Mouse (Mus musculus): ENCODE data around the gene Nhlrc3.

Nhlrc3 gene

DNA sequence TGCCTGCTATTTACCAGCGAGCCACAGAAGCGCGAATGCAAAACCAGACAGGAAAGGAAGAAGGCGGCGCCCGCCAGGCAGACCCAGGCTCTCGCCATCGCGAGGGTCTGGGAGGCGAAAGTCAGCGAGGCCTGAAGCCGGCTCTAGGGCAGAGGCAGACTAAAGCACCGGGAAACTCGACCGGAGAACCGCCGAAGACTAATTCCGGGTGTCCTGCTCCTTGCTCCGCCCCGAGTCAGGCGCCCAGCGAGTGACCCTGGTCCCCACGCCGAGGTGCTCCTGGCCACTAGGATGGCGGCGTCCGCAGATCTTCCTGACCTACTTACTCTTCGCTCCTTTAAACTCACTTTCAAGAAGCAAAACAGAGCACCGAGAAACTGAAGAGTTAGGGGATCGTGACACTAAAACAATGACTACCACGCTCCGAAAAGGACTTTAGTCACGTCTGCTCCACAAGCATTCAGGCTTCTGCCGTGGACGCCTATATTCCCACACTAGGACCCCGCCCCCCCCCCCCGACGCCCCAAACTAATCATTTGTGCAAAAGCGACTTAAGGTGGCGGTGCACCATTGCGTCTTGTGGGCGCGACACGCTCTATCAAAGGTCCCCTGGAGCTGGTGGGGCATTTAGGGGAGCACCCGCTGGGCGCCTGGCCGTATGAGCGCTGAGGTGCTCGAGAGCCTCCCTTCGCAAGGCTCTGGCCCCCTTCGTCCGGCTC lies at the start of gene Nhlrc3, which contains the start of gene Proser1:
TSS of gene Nhlrc3 (minus strand) at position 287 of the 719 bp plus-strand sequence.
TSS of gene Proser1 (plus strand) at position 621 of the 719 bp plus-strand sequence.
- CTCF ChIA-PET = interaction anchor here (0.5 kb wide), 1 partner anchor 14 kb away, joined by 3 read pairs; no protein-coding TSS in a partner anchor

DNA sequence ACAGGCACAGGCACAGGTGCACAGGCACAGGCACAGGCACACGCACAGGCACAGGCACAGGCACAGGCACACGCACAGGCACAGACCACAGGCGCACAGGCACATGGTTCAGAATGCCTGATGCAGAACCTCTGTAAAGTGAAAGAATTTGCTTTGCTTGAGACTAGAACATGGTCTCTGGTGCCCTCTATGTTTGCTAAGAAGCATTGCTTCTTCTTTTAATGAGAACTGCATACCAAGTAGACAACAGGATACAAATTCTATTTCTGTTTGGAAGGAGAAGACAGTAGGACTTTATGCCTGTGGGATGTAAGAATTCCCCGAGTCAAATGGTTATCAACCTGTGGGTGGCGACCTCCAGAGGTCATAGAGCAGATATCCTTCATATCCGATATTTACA lies 39.3 kb upstream of the Nhlrc3 start:
- CTCF ChIA-PET = no interaction called here

DNA sequence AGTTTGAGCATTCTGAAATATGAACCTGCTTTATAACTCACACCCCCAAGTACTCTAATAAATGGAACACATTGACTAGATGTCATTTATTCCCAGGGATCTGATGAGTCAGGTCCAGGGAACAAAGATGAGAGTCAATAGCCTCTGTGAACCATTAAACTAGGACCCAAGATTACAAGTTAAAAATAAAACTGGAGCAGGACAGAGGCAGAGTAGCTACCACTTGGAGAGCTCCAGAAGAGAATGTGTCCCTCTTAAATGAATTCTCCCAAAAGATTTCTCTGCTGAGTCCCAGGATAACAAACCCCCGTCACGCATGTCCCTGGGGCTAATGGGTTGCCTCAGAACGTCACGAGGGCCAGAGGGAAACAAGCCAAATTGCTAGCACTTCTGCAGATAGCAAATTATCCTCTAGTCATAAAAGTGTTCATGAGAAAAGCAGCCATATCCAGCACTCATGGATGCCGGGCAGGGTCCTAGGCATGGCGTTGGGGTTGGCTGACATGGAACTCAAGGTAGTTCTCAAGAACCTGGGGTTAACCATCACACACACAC lies 35.3 kb upstream of the Nhlrc3 start:
- CTCF ChIA-PET = no interaction called here

DNA sequence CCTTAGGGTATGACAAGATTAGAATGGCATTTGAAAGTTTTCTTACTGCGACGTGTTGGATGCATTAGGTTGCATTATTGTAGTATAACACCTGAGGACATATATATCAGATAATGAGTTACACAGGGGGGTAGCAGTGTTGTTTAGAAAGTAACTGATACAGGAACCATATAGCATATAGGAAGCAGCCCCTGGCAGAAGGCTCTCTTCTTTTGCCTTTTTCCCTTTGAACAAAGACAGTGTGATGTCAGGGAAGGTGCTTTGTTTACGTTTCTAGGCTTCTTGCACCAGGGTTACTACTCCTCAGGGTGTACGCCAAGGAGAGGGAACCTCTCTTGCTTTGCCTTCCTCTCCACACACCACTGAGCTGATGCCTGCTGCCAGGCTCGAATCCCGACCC lies 25.2 kb upstream of the Nhlrc3 start, which contains the start of gene Stoml3:
TSS of gene Stoml3 (plus strand) at position 301 of the 400 bp plus-strand sequence.
- CTCF ChIA-PET = no interaction called here

DNA sequence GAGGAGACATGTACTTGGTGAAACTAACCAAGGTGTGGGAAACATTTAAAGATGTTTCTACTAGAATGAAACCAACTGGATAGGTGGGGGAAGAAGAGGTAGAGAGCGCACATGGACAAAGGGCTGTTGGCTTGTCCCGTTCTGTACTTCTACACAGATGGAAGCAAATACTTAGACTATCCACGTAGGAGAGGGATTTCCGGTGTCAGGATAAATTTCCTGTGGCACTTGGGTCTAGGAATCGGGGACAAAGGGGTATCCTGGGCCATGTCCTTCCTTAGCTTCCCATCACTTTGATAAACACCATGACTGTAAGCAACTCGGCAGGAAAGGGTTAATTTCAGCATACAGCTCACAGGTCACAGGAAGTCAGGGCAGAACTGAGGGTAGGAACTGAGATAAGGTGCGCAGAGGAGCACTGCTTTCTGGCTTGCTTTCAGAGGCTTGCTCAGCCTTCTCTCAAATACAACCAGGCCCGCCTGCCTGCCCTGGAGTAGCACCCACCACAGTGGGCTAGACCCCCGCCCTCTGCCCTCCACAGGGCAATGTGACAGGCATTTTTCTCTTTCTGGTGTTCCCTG lies 24.0 kb upstream of the Nhlrc3 start:
- CTCF ChIA-PET = no interaction called here

DNA sequence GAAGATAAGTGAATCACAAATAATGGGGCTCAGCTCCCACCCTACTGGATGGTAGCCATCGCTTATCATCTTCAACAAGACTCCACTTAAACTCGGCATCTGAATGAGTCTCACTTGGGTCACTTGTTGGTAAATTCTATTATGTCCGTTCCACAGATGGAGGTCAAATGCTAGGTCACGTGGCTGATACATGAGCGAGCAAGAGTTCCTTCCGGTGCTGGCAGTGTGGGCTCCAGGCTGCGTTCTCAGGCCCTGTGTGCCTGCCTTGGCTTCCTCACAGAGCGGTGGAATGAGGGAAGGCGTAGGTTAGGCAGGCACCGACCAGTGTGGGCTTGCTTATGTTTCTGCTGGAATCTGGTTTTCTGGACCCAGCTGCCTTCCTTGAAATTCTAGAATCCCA lies 23.4 kb upstream of the Nhlrc3 start:
- CTCF ChIA-PET = no interaction called here

DNA sequence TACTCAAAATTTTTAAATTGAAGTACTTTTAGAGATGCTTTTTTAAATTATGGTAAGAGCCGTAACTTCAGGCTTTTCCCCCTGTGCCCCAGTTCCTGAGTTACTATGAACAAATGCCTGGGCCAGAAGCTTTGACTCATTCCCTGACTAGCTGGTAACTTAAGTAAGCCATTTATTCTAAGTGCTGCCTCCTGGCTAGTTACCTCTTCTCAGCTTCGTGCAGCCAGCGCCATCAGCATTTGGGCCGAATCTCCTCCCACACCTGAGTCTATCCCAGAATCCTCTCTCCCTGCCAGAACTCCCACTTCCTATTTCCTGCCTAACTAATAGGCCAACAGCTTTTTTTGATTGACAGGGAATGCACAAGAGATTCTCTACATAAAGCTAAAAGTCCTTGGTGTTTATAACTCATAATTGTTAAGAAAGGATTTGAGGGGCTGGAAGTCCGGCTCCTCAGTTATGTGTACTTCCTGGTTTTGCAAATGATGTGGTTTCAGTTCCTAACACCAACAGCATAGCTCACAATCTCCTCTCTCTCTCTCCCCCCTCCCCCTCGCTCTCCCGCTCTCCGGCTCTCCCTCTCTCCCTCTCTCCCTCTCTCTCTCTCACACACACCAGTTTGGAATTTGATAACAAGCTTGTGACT lies 20.4 kb upstream of the Nhlrc3 start:
- CTCF ChIA-PET = interaction anchor here (0.7 kb wide), 1 partner anchor 81 kb away, joined by 10 read pairs; no protein-coding TSS in a partner anchor

DNA sequence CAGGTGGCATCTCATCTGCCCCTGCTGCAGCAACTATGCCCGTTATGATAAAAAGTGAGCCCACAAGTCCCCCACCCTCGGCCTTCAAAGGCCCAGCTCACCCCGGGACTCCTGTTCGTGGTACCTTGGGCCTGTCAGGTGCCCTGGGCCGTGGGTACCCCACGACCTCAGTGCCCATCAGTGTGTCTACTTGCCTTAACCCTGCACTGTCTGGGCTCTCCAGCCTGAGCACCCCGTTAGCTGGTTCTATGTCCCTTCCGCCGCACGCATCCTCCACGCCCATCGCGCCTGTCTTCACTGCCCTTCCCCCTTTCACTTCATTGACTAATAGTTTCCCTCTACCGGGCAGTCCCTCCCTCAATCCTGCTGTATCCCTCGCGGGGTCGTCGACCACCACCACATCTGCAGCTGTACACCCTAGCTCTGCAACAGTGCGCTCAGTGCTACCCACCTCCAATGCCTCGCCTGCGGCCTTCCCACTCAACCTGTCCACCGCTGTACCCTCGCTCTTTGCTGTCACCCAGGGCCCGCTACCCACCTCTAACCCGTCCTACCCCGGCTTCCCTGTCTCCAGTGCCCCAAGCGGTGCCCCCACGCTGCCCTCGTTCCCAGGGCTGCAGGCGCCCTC lies 15.4 kb upstream of the Nhlrc3 start:
- CTCF ChIA-PET = no interaction called here

DNA sequence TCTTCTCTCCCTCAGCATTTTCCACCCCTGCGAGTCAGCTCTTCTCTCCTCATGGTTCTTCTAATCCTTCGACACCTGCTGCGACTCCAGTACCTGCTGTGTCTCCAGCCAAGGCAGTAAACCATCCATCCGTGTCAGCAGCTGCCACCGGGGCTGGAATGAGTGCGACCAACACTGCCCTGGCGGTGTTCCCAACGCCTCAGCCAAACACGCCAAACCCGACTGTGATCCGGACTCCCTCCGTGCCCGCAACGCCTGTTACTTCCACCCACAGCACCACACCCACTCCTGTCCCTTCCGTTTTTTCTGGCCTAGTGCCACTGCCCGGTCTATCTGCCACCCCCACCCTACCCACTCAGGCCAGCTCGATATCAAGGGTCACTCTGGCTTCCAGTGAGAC lies 14.3 kb upstream of the Nhlrc3 start:
- CTCF ChIA-PET = no interaction called here

DNA sequence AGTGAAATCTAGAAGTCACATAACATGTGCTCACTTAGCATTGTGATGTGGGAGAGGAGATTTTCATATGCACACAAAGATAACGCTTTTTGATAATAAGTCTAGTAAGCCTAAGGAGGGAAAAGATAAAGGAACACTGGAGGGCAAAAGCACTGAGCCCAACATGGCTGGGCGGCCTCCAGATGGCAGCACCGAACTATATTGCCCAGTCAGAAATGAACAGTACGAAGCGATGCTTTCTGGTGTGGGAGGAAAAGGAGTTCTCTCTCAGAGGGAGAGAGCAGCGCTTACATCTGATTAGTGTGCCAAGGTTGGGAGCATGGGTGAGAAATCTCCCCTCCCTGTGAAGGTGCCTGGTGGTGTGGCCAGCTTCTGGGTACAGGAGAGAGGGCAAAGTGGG lies 12.8 kb upstream of the Nhlrc3 start:
- CTCF ChIA-PET = interaction anchor here (0.6 to 1.8 kb wide), 2 partner anchors 15 to 792 kb away, joined by 4 to 6 read pairs; no protein-coding TSS in a partner anchor

DNA sequence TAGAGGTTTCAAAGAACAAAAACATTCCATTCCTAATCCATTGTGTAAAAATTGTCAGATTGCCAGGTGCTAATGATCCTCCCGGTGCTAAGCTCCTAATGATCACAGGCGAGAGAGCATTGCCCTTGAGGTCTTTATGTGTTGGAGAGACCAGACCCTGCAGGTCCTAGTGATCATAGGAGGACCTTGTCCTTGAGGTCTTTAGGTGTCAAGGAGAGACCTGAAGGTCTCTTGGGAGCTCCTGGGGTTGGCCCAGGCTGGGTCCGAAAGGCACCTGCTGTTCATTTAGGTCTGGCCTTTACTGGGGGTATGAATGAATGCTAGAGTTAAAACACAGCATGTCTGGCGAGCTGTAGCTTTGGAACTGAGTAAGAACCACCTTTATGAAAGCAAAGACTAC lies 11.0 kb upstream of the Nhlrc3 start:
- CTCF ChIA-PET = no interaction called here

DNA sequence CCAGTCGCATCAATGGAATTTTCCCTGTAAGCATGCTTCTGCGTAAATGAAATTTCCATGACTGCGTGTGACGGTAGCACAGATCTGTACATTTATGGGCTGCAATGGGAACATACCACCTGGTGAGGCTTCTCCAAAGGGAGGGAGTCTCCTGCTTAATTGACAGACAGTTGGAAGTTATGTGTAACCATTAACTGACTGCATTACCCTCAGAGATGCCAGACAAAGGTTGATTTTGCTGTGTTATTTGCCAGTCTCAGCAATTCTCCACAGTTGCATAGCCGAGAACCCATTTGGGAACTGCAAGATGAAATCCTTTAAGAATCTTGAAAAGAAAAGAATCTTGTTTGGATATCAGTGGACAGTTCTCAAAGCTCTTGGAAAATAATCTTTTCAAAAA lies 8.9 kb upstream of the Nhlrc3 start:
- CTCF ChIA-PET = no interaction called here

DNA sequence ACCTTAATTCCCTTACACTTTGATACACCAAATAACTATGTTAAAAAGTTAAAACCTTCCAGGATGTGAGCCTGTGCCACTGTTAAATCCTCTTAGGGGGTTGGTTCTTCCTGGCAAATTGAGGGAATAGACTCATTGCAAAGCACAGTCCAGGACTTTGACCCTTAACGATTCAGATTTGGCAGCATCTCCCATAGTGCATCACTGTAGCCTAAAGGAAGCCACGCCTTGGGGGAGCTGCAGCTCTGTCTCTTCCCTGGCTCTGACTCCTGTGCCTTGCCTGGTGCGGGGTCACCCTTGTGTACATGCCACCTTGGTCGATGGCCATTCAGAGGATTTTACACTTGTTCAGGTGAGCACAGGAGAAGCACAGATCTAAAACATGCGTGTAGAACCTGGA lies 6.5 kb upstream of the Nhlrc3 start:
- CTCF ChIA-PET = interaction anchor here (0.6 to 0.9 kb wide), 3 partner anchors 10 to 1299 kb away, joined by 3 to 8 read pairs (median 3); no protein-coding TSS in a partner anchor

DNA sequence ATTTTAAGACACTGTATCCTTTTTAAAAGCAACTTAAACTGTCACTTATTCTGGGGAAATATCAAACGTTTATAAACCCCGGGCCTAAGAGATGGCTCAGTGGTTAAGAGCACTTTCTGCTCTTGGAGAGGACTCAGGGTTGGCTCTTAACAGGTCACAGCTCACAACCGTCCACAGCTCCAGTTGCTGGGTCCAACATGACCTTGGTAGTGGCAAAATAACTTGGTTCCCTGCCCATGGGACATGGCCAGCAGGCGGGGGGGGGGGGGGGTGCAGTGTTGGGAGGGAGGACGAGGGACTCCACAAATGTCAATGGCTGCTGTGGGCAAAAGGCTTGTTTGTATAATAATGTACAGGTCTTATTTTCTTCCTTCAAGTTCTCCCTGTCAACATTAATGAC lies 4.2 kb upstream of the Nhlrc3 start:
- CTCF ChIA-PET = no interaction called here

DNA sequence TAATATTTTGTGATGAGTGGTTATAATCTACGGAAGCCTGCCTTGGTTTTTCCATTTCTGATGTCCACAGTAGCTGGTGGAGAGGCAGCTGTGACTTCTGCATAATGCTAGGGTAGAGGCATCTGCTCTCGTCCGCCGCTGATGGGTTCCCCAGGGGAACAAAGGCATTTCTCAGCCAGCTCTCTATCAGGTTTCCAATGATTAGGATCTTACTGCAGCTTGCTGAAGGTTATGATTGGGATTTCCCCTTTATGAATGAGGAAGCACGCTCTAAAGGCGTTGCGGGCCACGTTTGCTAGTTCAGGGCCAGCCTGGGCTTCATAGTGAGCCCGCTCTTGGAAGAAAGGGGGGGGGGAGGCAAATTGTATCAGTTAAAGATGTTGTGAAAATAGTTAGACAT lies 3.3 kb upstream of the Nhlrc3 start:
- CTCF ChIA-PET = no interaction called here

DNA sequence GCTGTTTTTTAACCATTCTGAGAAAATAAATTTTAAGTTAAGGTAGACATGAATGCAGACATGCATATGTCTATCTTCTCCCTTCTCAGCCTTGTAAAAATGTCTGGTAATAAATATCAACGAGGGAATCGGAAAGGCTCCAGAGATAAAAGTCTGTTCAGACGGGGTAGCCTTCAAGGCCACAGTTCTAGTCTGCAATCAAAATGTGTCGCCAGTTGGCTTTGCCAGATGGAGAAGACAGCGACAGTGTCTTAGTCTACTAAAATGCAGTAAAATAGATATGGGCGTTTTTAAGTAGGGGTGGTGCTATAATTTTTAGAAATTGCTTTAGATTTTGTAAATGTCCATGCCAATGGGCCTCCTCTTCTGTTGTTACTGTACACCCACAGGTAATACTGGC lies 2.2 kb upstream of the Nhlrc3 start:
- CTCF ChIA-PET = interaction anchor here (0.5 to 0.6 kb wide), 3 partner anchors 53 to 1276 kb away, joined by 4 to 6 read pairs (median 6); no protein-coding TSS in a partner anchor

DNA sequence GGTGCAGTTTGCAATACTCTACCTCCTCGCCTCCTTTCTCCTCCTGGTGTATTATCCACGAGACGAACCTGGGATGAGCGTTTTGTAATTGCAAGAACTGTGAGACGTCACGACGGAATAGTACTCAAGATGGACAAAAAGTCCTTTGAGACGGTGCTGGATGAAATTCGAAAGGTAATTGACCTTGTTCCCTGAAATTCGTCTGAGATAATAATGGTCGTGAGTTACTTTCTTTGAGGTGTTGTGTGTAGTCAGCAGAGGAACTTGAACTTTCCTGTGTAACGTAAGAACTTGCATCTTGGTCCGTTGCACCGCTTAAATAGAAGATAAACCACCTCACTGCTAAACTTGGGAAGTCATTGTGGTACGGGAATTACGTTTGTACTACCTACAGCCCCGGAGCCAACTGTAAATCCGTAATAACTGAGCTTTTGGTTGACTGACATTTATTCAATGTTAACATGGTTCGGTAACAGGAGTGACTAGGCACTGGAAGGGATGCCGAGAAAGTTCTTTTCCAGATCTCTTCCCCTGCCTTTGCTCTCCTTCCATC lies 1.1 kb upstream of the Nhlrc3 start:
- CTCF ChIA-PET = no interaction called here

DNA sequence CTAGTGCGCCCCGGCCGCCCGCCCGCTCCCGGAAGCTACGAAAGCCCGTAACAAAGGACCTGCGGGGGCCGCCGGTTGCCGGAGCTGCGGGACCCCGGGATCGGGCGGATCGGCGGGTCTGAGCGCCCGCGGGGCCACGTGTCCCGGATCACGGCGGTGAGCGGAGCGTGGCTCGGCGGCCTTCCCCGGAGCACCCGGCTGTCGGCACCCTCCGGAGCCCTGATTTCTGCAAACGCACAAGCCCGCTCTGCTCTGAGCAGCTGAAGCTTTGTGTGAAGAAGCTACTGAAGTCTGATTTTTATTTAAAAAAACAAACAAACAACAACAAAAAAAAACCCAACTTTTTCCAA lies 608 bp upstream of the Nhlrc3 start:
- CTCF ChIA-PET = no interaction called here

DNA sequence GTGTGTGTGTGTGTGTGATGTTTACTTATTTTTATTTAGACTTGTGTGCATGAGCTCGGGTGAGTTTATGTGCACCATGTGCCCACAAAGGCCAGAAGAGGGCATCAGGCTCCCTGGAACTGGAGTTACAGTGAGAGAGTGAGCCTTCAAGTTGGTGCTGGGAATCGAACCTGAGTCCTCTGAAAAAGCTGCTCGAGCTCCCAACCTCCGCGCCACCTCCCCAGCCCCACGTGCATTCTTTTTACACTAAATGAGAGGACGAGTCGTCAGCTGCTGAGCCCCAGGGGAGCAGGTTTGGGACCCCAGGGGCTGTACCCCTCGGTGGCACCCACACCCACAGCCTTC lies 459 bp downstream of the Nhlrc3 start:
- CTCF ChIA-PET = interaction anchor here (0.5 kb wide), 1 partner anchor 14 kb away, joined by 3 read pairs; no protein-coding TSS in a partner anchor

DNA sequence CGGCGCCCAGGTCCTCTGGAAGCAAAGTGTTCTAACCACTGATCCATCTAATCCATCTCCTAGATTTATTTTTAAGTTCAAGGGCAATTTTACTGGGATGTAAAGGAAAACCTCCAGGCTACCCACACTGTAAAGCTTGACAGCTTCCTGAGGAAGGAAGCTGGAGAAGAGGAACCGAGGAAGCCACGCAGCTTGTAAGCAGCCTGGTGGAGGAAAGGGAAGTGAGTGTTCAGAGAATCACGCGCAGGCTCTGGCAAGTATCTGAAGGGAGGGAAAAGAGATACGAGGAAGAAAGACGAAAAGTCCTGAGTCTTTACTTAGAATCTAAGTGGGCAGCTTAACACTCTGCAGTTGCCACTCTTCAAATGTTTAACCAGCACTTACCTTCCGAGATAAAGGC lies 3.0 kb downstream of the Nhlrc3 start:
- CTCF ChIA-PET = no interaction called here

DNA sequence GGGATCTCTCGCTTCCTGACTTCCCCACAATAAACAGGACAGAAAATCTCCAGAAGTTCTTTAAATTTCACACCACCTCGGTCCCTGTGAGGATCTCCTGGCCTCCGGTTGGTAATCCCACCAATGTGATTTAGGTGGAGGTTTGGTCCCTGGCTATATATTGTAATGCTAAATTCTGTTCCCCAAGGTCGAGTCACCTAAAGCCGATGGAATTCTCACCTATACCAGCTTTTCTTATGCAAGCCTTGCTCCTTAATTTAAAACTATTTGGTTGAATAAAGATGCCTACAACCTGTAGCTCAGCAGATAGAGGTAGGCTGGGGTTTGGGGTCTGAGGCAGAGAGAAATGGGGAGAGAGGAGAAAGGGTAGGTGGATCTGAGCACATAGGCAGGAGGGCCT lies 5.4 kb downstream of the Nhlrc3 start:
- CTCF ChIA-PET = no interaction called here

DNA sequence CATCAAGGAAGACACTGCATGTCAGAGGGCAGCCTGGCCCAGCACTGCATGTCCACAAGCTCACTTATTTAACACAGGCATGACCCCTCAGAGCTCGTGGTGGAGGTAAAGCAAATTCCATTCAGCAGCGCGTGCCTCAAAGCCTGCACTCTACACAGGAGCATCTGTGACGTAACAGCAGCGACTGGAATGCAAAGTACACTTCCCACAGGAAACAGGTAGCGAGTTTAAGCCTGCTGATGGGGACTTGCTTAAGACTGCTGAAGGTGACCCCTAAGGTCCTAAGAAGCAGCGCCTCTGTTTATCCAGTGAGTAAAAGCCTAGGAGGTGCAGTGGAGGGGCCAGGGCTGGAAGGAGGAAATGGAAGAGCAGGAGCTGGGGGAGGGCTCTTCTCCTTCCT lies 8.1 kb downstream of the Nhlrc3 start:
- CTCF ChIA-PET = no interaction called here

All from spleen, embryonic (tissue).